Mouse (Mus musculus) forebrain, embryonic 16.5 days (tissue): ENCODE measurements around the gene Idh3a. TPM values are rescaled to one million over a fixed set of nuclear protein-coding genes. Genes with fewer than 3 reads are reported as not detected.

ENCODE experiments used
- polyA plus RNA-seq: library from polyadenylated mRNA; unstranded; fragments of >200 nt; fragmentation: Nextera tagmentation; extraction: Ambion mirVana; gene quantifications from 2 replicates; pipeline ENCODE4 v1.2.1, GENCODE M21; 2015

The Idh3a gene
- polyA plus RNA-seq, 1 experiment from 2014 or later: 151 TPM

Other genes with a start within 250 kb of the Idh3a start
- 57.0 and 60.6 TPM in 2 replicates for gene Dmxl2, start 84.7 kb upstream of the Idh3a start, polyA plus RNA-seq
- 0.16 TPM in 1 of 2 replicates, not detected in the other for gene Sh2d7, start 47.4 kb upstream of the Idh3a start, polyA plus RNA-seq
- 36.8 and 40.5 TPM in 2 replicates for gene Cib2, start 26.1 kb upstream of the Idh3a start, polyA plus RNA-seq
- gene Acsbg1, start 75.5 kb downstream of the Idh3a start, polyA plus RNA-seq: 19.5 and 22.6 TPM in 2 replicates
- gene Dnaja4, start 112.5 kb downstream of the Idh3a start, polyA plus RNA-seq: 6.5 and 6.9 TPM in 2 replicates
- gene Wdr61, start 148.2 kb downstream of the Idh3a start, polyA plus RNA-seq: 115 and 126 TPM in 2 replicates
- gene Crabp1, start 178.4 kb downstream of the Idh3a start, polyA plus RNA-seq: 44.7 and 55.4 TPM in 2 replicates